Mouse (Mus musculus): ENCODE results near the gene Vamp9. TPM values are rescaled to one million over a fixed set of nuclear protein-coding genes. Genes with fewer than 3 reads are reported as not detected.
A peak's percentile ranks its signal among the peaks of the same experiment; 100 is the strongest.

The Vamp9 gene
- polyA plus RNA-seq, 1 experiment from 2014 or later, result 0.62 TPM

GRCm38 (mm10) chr5:99958666-99959065, 52.6 kb downstream of the Vamp9 start:
- Histone ChIP-seq H3K4me1 (peaks cover 11% of the 10 kb centered on the region), H3K36me3 (ENCODE audit: poor library complexity, severe bottlenecking) (peaks cover 57% of the 10 kb centered on the region), H3K4me2 (no peak overlapping the region), H3K4me3 (no peak overlapping the region), H3K9me3 (replicated peaks) (no peaks in the 10 kb centered on the region), H3K9ac (no peak overlapping the region), H3K27ac (no peak overlapping the region), H3K27me3 (no peaks in the 10 kb centered on the region)
- WGBS, result 90% methylated on average over 1 of the region's 1 CpGs
- ATAC-seq, result no peak

GRCm38 (mm10) chr5:99959236-99959936, 53.3 kb downstream of the Vamp9 start:
- WGBS, result 70% methylated on average over 2 of the region's 2 CpGs
- H3K27me3 ChIP-seq, result no peaks in the 10 kb centered on the region
- H3K4me2 ChIP-seq, result no peak overlapping the region
- H3K9ac ChIP-seq, result no peak overlapping the region
- H3K36me3 ChIP-seq (ENCODE audit: poor library complexity, severe bottlenecking), result peaks cover 64% of the 10 kb centered on the region
- no peaks in the 10 kb centered on the region for H3K9me3 ChIP-seq (replicated peaks)
- no peak overlapping the region for H3K4me3 ChIP-seq
- no peak overlapping the region for H3K27ac ChIP-seq
- peaks cover 3% of the 10 kb centered on the region for H3K4me1 ChIP-seq
- no peak for ATAC-seq

GRCm38 (mm10) chr5:99959960-99960359, 53.9 kb downstream of the Vamp9 start:
- no peak overlapping the region for H3K9ac ChIP-seq
- WGBS, result 92% methylated on average over 2 of the region's 2 CpGs
- H3K4me2 ChIP-seq, result no peak overlapping the region
- no peak overlapping the region for H3K4me3 ChIP-seq
- no peak overlapping the region for H3K27ac ChIP-seq
- no peaks in the 10 kb centered on the region for H3K4me1 ChIP-seq
- ATAC-seq, result no peak
- peaks cover 70% of the 10 kb centered on the region for H3K36me3 ChIP-seq (ENCODE audit: poor library complexity, severe bottlenecking)
- no peaks in the 10 kb centered on the region for H3K9me3 ChIP-seq (replicated peaks)
- no peaks in the 10 kb centered on the region for H3K27me3 ChIP-seq

GRCm38 (mm10) chr5:99973941-99974340, 67.9 kb downstream of the Vamp9 start:
- WGBS, result 26% methylated on average over 2 of the region's 2 CpGs
- peak overlapping the region; percentile 87 for H3K4me2 ChIP-seq

GRCm38 (mm10) chr5:99975061-99975460, 69.0 kb downstream of the Vamp9 start:
- no peak overlapping the region for H3K9ac ChIP-seq
- H3K9me3 ChIP-seq (replicated peaks), result no peaks in the 10 kb centered on the region
- H3K27ac ChIP-seq, result no peak overlapping the region
- peak overlapping the region; percentile 87 for H3K4me2 ChIP-seq
- H3K4me1 ChIP-seq, result peaks cover 48% of the 10 kb centered on the region
- no peaks in the 10 kb centered on the region for H3K27me3 ChIP-seq
- peaks cover 17% of the 10 kb centered on the region for H3K36me3 ChIP-seq (ENCODE audit: poor library complexity, severe bottlenecking)
- ATAC-seq, result no peak
- peak overlapping the region; percentile 19 for H3K4me3 ChIP-seq
- WGBS, result 54% methylated on average over 4 of the region's 4 CpGs

More at GRCm38 (mm10) chr5:99973941-99974340, 67.9 kb downstream of the Vamp9 start:
- no peak overlapping the region for H3K4me3 ChIP-seq
- H3K27ac ChIP-seq, result no peak overlapping the region
- H3K36me3 ChIP-seq (ENCODE audit: poor library complexity, severe bottlenecking), result peaks cover 19% of the 10 kb centered on the region
- H3K9ac ChIP-seq, result no peak overlapping the region
- H3K4me1 ChIP-seq, result peaks cover 44% of the 10 kb centered on the region
- H3K27me3 ChIP-seq, result no peaks in the 10 kb centered on the region
- H3K9me3 ChIP-seq (replicated peaks), result no peaks in the 10 kb centered on the region
- no peak for ATAC-seq

- ATAC-seq, result no peak
- peak overlapping the region; percentile 87 for H3K4me2 ChIP-seq
- H3K36me3 ChIP-seq (ENCODE audit: poor library complexity, severe bottlenecking), result peaks cover 11% of the 10 kb centered on the region
- H3K9ac ChIP-seq, result no peak overlapping the region
- peaks cover 48% of the 10 kb centered on the region for H3K4me1 ChIP-seq
- WGBS, result 73% methylated on average over 1 of the region's 1 CpGs
- H3K27me3 ChIP-seq, result no peaks in the 10 kb centered on the region
- H3K9me3 ChIP-seq (replicated peaks), result no peaks in the 10 kb centered on the region
- no peak overlapping the region for H3K27ac ChIP-seq
- H3K4me3 ChIP-seq, result peak overlapping the region; percentile 95
These were observed 69.7 kb downstream of the Vamp9 start for GRCm38 (mm10) chr5:99975776-99976175.

- peak overlapping the region; percentile 87 for H3K4me2 ChIP-seq
- H3K27me3 ChIP-seq, result no peaks in the 10 kb centered on the region
- H3K27ac ChIP-seq, result no peak overlapping the region
- 7% methylated on average over 8 of the region's 8 CpGs for WGBS
- no peak for ATAC-seq
- H3K36me3 ChIP-seq (ENCODE audit: poor library complexity, severe bottlenecking), result peaks cover 9% of the 10 kb centered on the region; the same call in 1 of the 2 replicates
- peaks cover 48% of the 10 kb centered on the region for H3K4me1 ChIP-seq
- peak overlapping the region; percentile 99 for H3K9ac ChIP-seq
- H3K4me3 ChIP-seq, result peak overlapping the region; percentile 95
- H3K9me3 ChIP-seq (replicated peaks), result no peaks in the 10 kb centered on the region
These were observed 70.4 kb downstream of the Vamp9 start for GRCm38 (mm10) chr5:99976334-99976955.

GRCm38 (mm10) chr5:99977516-99978301, 71.7 kb downstream of the Vamp9 start:
- H3K9me3 ChIP-seq (replicated peaks), result no peaks in the 10 kb centered on the region
- under 1% methylated on average over 46 of the region's 50 CpGs for WGBS
- peak overlapping the region; percentile 87 for H3K4me2 ChIP-seq
- peak overlapping the region; percentile 99 for H3K9ac ChIP-seq
- peak; percentile 58 for ATAC-seq
- H3K27ac ChIP-seq, result peak overlapping the region; percentile 99
- H3K27me3 ChIP-seq, result no peaks in the 10 kb centered on the region
- peaks cover 45% of the 10 kb centered on the region for H3K4me1 ChIP-seq
- peak overlapping the region; percentile 95 for H3K4me3 ChIP-seq
- peaks cover 9% of the 10 kb centered on the region; the same call in 1 of the 2 replicates for H3K36me3 ChIP-seq (ENCODE audit: poor library complexity, severe bottlenecking)

- Histone ChIP-seq H3K4me3 (peak within 1 kb of the TSS; percentile 95), H3K4me1 (peaks cover 34% of the 10 kb centered on the region), H3K4me2 (peak within 1 kb of the TSS; percentile 87), H3K9ac (peak within 1 kb of the TSS; percentile 99), H3K27me3 (no peaks in the 10 kb centered on the region), H3K27ac (peak within 1 kb of the TSS; percentile 99), H3K9me3 (replicated peaks) (no peaks in the 10 kb centered on the region), H3K36me3 (ENCODE audit: poor library complexity, severe bottlenecking) (0 out of 2 replicates have a peak, but pooled peaks cover 5% of the 10 kb centered on the region)
- peak; percentile 98 for ATAC-seq
- WGBS, result 2% methylated on average over 61 of the region's 97 CpGs
These were observed 72.8 kb downstream of the Vamp9 start, which contains the start of the genes Hnrnpd and 4930524J08Rik for GRCm38 (mm10) chr5:99978699-99979442. Gene Hnrnpd (minus strand): TSS chr5:99978938. Gene 4930524J08Rik (plus strand): TSS chr5:99979061.

- no peaks in the 10 kb centered on the region for H3K27me3 ChIP-seq
- no peak overlapping the region for H3K9ac ChIP-seq
- no peak overlapping the region for H3K4me3 ChIP-seq
- no peak overlapping the region for H3K4me2 ChIP-seq
- no peak overlapping the region for H3K27ac ChIP-seq
- ATAC-seq, result no peak
- no peaks in the 10 kb centered on the region for H3K9me3 ChIP-seq (replicated peaks)
- peaks cover 4% of the 10 kb centered on the region; the same call in 1 of the 2 replicates for H3K4me1 ChIP-seq
- H3K36me3 ChIP-seq (ENCODE audit: poor library complexity, severe bottlenecking), result no peaks in the 10 kb centered on the region
- WGBS, result 94% methylated on average over 9 of the region's 9 CpGs
These were observed 77.5 kb downstream of the Vamp9 start for GRCm38 (mm10) chr5:99983452-99984061.

GRCm38 (mm10) chr5:99994166-99994565, 88.1 kb downstream of the Vamp9 start:
- Histone ChIP-seq H3K4me3 (no peak overlapping the region), H3K27ac (no peak overlapping the region), H3K4me2 (no peak overlapping the region), H3K9ac (no peak overlapping the region), H3K9me3 (replicated peaks) (no peaks in the 10 kb centered on the region; the same call in 1 of the 2 replicates), H3K4me1 (no peaks in the 10 kb centered on the region), H3K27me3 (no peaks in the 10 kb centered on the region), H3K36me3 (ENCODE audit: poor library complexity, severe bottlenecking) (no peaks in the 10 kb centered on the region)
- 85% methylated on average over 3 of the region's 3 CpGs for WGBS
- ATAC-seq, result no peak

All from forebrain, embryonic 13.5 days (tissue).